Mouse (Mus musculus): ENCODE results near the gene Tbcb.

- no peak for TF ChIP-seq CTCF (IDR thresholded peaks at IDR 0.05; ENCODE audit: extremely low read depth, insufficient read depth, insufficient read length, insufficient replicate concordance)
- TF ChIP-seq POLR2A (IDR thresholded peaks at IDR 0.05; ENCODE audit: low read depth, low read length), result no peak
Observed at GRCm38 (mm10) chr7:30278911-30279310, 46.8 kb upstream of the Tbcb start.
